Mouse (Mus musculus): ENCODE results near the gene Zcwpw1. TPM values are rescaled to one million over a fixed set of nuclear protein-coding genes. Genes with fewer than 3 reads are reported as not detected.

Zcwpw1 gene
- total RNA-seq, 2 experiments from 2014 or later = 2.3 to 2.4 TPM

DNA sequence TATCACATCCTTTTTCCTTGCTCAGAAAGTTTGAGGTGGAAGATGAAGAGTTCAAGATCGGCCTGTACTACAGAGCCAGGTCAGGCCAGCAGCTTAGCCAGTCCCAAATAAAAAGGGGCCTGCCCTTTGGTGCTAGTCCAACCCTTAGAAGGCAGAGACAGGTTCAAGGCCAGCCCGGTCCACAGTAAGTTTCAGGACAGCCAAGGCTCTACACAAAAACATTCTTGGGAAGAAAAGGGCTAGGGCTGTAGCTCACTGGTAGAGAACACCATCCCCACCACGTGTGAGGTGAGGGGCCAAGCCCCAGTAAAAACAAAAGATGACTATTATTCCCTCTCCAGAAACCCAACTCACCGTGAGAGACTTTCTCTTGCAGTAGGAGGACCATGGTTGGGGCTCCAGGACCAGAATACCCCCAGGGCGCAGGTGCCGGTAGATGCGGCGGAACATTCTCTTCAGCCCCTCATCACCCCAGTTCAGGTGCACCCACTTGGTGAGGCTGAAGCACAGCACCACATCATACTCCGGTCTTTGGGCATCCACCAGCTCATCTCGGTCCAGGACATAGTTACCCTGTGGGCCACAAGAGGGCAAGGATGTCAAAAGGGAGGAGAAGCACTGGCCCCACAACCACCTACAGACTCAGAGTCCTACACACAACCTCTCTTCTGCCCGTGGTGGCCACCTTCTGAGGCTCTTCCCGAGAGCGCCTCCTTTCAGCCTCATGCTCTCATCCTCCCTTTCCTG is 4.6 kb upstream of the Zcwpw1 start:
- no peak for DNase-seq (ENCODE audit: low spot score in 2 of 2)

DNA sequence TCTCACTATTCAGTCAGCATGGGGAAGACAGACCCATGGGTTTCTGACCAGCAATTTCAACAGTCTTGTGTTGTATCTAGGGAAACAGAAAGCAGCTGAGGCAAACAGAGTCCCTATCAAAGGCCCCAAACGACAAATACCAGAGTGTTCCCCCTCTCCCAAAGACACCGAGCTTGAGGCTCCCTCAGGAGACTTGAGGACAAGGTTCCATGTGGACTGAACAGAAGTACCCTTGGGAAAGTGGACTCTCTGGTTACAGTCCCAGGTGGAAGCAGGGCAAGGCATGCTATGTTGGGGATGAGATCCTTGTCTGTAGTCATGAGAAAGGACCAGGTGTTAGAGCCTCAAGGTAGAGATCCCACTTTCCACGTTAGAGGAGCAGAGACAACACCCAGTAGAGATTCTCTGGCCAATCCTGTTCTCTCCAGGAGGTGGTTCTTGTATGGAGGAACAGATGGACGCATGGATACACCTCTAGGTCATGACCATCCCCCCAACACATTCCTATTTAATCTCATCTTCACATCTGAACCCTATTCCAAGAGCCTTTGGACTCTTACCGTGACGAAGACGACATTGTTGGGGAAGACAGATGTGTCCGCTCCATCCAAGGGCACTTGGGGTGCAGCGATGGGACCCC is 3.6 kb upstream of the Zcwpw1 start:
- no peak for DNase-seq (ENCODE audit: low spot score in 2 of 2)

GRCm38 (mm10) chr5:137784546-137784945 is 3.1 kb upstream of the Zcwpw1 start:
- peak in 1 of 2 experiments; percentile 31 for DNase-seq (ENCODE audit: low spot score in 2 of 2)

DNA sequence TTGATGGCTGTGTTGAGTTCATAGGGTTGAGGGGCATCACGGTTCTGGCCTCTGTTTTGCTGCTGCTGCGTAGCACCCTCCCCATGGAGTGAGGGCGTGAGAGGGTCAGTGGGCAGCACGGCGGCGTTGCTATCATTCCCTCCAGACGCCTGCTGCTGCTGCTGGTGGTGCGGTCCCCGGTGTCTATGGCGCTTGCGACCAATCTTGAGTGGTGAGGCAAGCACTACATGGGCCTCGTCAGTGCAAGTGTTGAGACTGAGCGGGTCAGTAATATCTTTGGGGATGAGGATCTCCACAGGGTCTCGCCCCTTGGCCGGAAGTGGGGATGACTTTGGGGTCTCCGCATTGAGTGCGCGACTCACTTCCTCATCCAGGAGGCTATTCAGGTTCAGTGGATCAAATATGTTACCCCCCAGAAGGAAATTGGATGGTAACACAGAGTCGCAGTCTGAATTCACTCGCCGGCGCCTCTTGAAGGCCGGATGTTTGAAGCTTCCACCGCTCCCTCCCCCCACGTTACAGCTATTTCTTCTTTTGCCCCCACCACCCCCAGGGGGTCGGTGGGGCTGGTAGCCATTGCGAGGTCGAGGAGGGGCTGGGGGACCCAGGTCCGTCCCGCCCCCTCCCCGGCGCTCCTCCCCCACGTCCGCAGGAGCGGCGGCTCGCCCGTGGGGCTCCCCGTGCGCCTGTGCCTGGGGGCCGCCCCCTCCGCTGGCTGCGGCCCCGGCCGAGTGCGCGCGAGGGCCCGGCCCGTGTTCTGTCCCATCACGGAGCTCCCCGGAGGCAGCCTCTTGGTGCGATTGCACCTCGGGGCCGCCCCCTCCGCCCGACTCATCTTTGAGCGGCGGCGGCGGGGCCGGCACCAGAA is 2.2 kb upstream of the Zcwpw1 start:
- DNase-seq (ENCODE audit: low spot score in 2 of 2) = peak in 1 of 2 experiments; percentile 64

DNA sequence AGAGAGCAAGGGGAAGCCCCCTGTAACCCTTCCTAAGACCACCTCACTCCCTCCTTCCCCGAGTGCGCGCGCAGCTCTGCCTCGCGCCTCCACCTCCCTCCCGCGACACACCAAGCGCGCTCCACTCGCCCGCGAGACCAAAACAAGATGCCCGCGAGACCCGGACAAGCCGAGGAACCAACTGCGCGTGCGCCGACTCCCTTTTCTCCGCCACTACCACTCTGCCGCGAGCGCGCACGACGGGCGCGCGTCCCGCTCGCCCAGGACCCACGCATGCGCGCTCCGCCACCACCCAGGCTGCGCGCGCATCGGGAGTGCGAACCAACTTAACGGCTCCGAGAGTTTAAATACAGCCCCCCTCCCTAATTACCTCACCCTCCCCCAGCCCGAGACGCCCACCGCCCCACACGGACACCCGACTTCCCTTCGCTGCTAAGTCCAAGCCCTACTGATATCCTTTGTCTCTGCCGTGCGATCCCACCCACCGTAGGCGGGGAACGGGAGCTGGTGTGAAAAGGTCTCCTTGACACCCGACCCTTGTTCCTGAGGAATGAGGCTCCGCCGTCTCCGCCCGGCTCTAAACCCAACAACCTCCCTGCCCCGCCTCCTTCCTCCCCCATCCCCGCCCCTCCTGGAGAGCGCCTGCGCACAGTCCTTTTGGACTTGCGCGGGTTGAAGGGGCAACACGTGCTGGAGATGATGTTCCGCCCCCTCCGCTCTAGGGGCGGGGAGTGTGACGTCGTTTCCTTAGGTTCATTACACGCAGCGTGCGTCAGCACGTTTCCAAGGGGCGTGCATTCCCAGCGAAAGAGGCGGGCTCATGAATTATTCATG is 1.3 kb upstream of the Zcwpw1 start:
- peak; percentile 99 for DNase-seq (ENCODE audit: low spot score in 2 of 2)

DNA sequence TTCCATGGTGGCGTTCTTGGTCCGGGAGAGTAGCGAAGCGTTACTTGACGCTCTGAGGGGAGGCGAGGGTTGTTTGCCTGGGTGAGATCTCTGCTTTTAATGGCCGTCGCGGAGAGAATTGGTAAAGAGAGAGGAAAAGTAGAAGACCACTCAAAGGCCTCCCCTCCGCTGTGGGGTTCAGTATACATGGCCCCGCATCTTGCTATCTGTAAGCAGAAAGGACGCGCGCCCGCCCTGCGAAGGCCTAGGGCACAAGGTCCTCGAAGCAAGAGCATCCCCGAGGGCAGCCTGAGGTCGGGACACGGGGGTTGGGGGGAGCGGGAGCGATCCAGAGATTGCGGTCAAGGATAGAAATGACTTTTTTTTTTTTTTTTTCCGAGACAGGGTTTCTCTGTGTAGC is 573 bp downstream of the Zcwpw1 start:
- peak in 1 of 2 experiments; percentile 41 for DNase-seq (ENCODE audit: low spot score in 2 of 2)

- no peak for DNase-seq (ENCODE audit: low spot score in 2 of 2)
Observed at GRCm38 (mm10) chr5:137788946-137789531, 1.4 kb downstream of the Zcwpw1 start.

DNA sequence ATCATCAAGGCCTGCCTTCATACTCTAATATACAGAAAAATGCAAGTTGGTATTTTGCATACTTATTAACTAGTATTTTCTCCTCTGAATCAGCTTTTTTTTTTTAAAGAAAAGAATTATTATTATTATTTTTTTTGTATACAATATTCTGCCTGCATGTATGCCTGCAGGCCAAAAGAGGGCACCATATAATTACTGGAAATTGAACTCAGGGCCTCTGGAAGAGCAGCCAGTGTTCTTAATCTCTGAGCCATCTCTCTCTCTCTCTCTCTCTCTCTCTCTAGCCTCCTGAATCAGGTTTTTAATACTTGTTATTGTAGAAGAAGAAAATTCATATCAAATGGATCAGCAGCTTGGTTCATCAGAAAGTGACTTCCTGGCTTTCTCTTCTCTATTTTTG is 4.0 kb downstream of the Zcwpw1 start:
- no peak for DNase-seq (ENCODE audit: low spot score in 2 of 2)

DNA sequence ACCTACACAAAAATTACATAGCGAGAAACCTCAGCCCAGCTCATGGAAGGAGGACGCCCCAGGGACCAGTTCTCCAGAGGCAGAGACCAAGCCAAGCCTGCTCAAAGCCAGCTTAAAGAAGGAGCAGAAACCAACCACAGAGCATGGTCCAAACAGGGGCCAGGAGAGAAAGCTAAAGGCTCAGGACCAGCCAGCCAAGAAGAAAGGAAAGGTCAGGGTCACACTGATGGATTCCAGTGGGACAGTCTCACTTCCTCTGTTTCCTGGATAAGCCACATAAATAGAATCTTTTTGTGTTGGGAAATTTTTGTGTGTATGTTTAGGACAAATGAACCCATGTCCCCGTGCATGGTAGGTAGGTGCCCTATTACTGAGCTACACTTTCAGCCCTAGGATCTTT is 9.0 kb downstream of the Zcwpw1 start:
- DNase-seq (ENCODE audit: low spot score in 2 of 2) = no peak

GRCm38 (mm10) chr5:137800917-137801316 is 13.3 kb downstream of the Zcwpw1 start:
- no peak for DNase-seq (ENCODE audit: low spot score in 2 of 2)

GRCm38 (mm10) chr5:137806158-137806557 is 18.6 kb downstream of the Zcwpw1 start:
- no peak for DNase-seq (ENCODE audit: low spot score in 2 of 2)

GRCm38 (mm10) chr5:137808316-137808715 is 20.7 kb downstream of the Zcwpw1 start:
- no peak for DNase-seq (ENCODE audit: low spot score in 2 of 2)

DNA sequence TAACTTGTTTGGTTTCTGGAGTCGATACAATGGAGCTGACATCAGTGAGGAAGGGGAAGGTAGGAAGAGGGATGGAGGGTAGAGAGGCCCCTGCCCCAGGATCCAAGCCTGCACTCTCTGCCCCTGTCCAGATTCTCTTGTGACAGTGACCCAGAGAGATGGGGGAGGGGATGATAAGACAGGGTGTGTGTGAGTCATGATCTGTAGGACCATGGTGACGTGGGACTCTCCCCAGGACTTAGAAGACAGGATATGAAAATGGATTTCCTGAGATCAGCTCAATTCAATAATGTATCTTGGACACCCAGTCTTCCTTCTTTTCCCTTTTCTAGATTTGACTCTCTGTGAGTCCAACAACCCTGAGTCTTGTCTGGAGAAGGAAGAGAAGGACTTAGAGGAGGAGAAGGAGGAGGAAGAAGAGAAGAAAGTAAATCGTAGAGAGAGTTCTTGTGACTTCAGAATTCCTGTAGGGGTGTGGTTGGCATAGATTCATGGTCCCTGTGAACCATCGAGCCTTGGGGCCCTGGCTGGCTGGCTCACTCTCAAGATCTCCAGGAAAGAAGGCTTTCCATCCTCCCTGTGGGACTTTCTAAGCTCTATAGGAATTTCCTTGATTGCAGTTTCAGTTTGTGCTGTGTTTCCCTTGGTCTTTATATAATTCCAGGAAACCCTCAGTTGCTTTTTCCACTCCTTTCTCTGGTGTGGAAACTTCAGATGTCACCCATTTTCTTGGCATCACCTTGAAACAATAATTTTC is 30.0 kb downstream of the Zcwpw1 start:
- peak in 1 of 2 experiments; percentile 2 for DNase-seq (ENCODE audit: low spot score in 2 of 2)

DNA sequence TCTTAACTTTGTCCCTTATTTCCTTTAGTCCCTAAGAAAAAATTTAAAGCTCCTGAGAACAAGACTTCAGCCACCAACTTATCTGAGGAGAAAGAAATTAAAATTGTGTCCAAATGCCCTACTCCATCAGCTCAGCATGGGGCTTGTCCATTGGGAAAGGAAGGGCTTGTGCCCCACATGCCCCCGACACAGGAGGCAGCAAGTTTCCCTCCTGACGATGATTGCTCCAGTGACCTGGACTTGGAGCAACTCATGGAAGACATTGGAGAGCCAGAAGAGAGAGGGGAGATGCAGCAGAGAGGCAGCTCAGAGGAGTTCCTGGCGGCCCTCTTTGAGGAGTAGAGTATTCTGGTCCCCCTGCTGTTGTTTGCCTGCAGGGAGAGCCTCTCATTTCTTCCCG is 34.5 kb downstream of the Zcwpw1 start:
- peak in 1 of 2 experiments; percentile 8 for DNase-seq (ENCODE audit: low spot score in 2 of 2)

- DNase-seq (ENCODE audit: low spot score in 2 of 2) = no peak
Observed at GRCm38 (mm10) chr5:137822602-137823001, 35.0 kb downstream of the Zcwpw1 start.

- DNase-seq (ENCODE audit: low spot score in 2 of 2) = peak in 1 of 2 experiments; percentile 7
Observed at GRCm38 (mm10) chr5:137823455-137824045, 36.0 kb downstream of the Zcwpw1 start.

DNA sequence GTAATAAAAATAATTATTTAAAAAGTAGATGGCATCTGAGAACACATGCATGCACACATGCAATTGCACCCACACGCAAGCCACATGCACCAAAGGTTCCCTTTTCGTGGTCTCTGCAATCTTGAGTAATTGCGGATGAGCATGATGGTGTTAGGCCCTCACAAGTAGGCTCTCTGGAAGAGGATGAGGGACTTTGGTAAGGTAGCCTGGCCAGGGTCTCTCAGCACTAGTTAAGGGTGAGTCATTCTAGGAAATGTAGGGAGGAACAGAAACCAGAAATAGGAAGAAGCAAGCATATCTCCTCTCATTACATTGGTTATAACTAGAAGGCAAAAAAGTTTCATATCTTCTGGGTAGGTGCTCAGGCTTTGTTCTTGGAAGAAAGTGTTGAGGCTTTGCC is 37.4 kb downstream of the Zcwpw1 start:
- peak in 1 of 2 experiments; percentile 4 for DNase-seq (ENCODE audit: low spot score in 2 of 2)

DNA sequence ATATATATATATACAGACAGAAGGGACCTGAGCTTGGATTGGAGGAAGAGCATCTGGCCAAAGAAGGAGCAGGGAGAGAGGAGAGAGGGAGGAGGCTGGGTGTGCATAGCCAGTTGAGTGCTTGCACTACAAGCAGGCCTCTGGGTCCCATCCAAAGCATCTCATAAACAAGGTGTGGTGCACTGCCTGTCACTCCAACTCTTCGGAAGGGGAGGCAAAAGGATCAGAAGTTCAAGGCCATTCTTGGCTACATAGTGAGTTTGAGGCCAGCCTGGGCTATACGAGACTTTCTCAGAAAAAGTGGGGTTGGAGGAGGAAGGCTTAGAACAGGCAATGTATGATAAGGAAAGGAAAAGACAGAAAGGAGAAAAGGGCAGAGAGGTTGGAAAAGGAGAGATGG is 38.4 kb downstream of the Zcwpw1 start:
- DNase-seq (ENCODE audit: low spot score in 2 of 2) = peak in 1 of 2 experiments; percentile 3

GRCm38 (mm10) chr5:137826421-137826820 is 38.8 kb downstream of the Zcwpw1 start:
- DNase-seq (ENCODE audit: low spot score in 2 of 2) = peak in 1 of 2 experiments; percentile 9

Measured in adrenal gland, adult 18-20 months (tissue).